Mouse (Mus musculus) forebrain, embryonic 14.5 days (tissue): ENCODE measurements around the gene Sox9. TPM values are rescaled to one million over a fixed set of nuclear protein-coding genes. Genes with fewer than 3 reads are reported as not detected.
A peak's percentile ranks its signal among the peaks of the same experiment; 100 is the strongest.

Experiments used
- ATAC-seq: fragments of 200-750 bp; cut with Nextera tagmentation; 2 replicates; pipeline ENCODE4 v1.8.0; 2017; ENCODE audit warnings: mild to moderate bottlenecking, moderate library complexity
- DNase-seq: peaks from one replicate; pipeline ENCODE4 v3.0.0-alpha.2; 2015; ENCODE audit warnings: low spot score
- H3K27ac ChIP-seq: fragments of 300-500 bp; sonication (generic); 2 replicates; pipeline ENCODE4 v1.5.1; 2014; ENCODE audit warnings: low read depth, mild to moderate bottlenecking, control low read depth, low read length, moderate library complexity
- H3K27me3 ChIP-seq: fragments of 300-500 bp; sonication (generic); replicated peaks from 2 replicates; pipeline ENCODE4 v1.6.1; 2014; ENCODE audit warnings: low read length, control low read depth, mixed read lengths; ENCODE audit not compliant: control insufficient read depth, insufficient read depth
- H3K36me3 ChIP-seq: fragments of 300-500 bp; sonication (generic); 2 replicates; pipeline ENCODE4 v1.6.1; 2014; ENCODE audit warnings: low read length, control low read depth; ENCODE audit not compliant: control insufficient read depth, insufficient read depth
- H3K4me1 ChIP-seq: fragments of 300-500 bp; sonication (generic); 2 replicates; pipeline ENCODE4 v1.6.1; 2014; ENCODE audit warnings: antibody characterized with exemption, low read length, control low read depth; ENCODE audit not compliant: control insufficient read depth, insufficient read depth
- H3K4me2 ChIP-seq: fragments of 300-500 bp; sonication (generic); 2 replicates; pipeline ENCODE4 v1.6.1; 2014; ENCODE audit warnings: mild to moderate bottlenecking, control low read depth, low read length
- H3K4me3 ChIP-seq: fragments of 300-500 bp; sonication (generic); 2 replicates; pipeline ENCODE4 v1.5.1; 2014; ENCODE audit warnings: low read depth, low read length, control low read depth
- H3K9ac ChIP-seq: fragments of 300-500 bp; sonication (generic); 2 replicates; pipeline ENCODE4 v1.6.1; 2014; ENCODE audit warnings: mild to moderate bottlenecking, low read length, control low read depth, moderate library complexity
- H3K9me3 ChIP-seq: fragments of 300-500 bp; sonication (generic); replicated peaks from 2 replicates; pipeline ENCODE4 v1.6.1; 2016; ENCODE audit warnings: low read length, control low read depth, mixed read lengths; ENCODE audit not compliant: control insufficient read depth
- WGBS: fragments of 180-500 bp; shearing (Covaris S2); extraction: QIAGEN DNeasy Blood & Tissue Kit; methylation state at CpG from one replicate; pipeline ENCODE4 v1.1.7; 2014; 5-methylcytosine and 5-hydroxymethylcytosine counted together
- polyA plus RNA-seq: library from polyadenylated mRNA; unstranded; fragments of >200 nt; fragmentation: Nextera tagmentation; extraction: Ambion mirVana; gene quantifications from 2 replicates; pipeline ENCODE4 v1.2.1, GENCODE M21; 2014

Sox9 gene
- polyA plus RNA-seq, 1 experiment from 2014 or later = 43.6 TPM

GRCm38 (mm10) chr11:112785581-112785980 is 3.6 kb downstream of the Sox9 start:
- no peaks in the 10 kb centered on the region for H3K27me3 ChIP-seq
- peak overlapping the region; percentile 98 for H3K4me2 ChIP-seq
- peaks cover 11% of the 10 kb centered on the region for H3K36me3 ChIP-seq
- H3K9me3 ChIP-seq = no peaks in the 10 kb centered on the region
- DNase-seq (peak; percentile 58), ATAC-seq (no peak)
- peak overlapping the region; percentile 59 for H3K9ac ChIP-seq
- 6% methylated on average over 8 of the region's 8 CpGs for WGBS
- peaks cover 26% of the 10 kb centered on the region for H3K4me1 ChIP-seq
- H3K27ac ChIP-seq = no peak overlapping the region
- H3K4me3 ChIP-seq = peak overlapping the region; percentile 81

- ATAC-seq (no peak), DNase-seq (no peak)
- H3K4me3 ChIP-seq = peak overlapping the region; percentile 81
- H3K27ac ChIP-seq = 0 out of 2 replicates have a peak overlapping the region, but pooled peaks have one; percentile 24
- 39% methylated on average over 4 of the region's 4 CpGs for WGBS
- H3K4me1 ChIP-seq = peaks cover 19% of the 10 kb centered on the region
- H3K9me3 ChIP-seq = no peaks in the 10 kb centered on the region
- peak overlapping the region; percentile 98 for H3K4me2 ChIP-seq
- no peaks in the 10 kb centered on the region for H3K27me3 ChIP-seq
- peaks cover 11% of the 10 kb centered on the region for H3K36me3 ChIP-seq
- peak overlapping the region; percentile 57 for H3K9ac ChIP-seq
Observed at GRCm38 (mm10) chr11:112786427-112786826, 4.4 kb downstream of the Sox9 start.

- Histone ChIP-seq H3K9me3 (no peaks in the 10 kb centered on the region), H3K4me1 (peaks cover 17% of the 10 kb centered on the region), H3K36me3 (peaks cover 11% of the 10 kb centered on the region), H3K9ac (peak overlapping the region; percentile 17; the same call in 1 of the 2 replicates), H3K27ac (no peak overlapping the region), H3K4me2 (peak overlapping the region; percentile 28), H3K27me3 (no peaks in the 10 kb centered on the region), H3K4me3 (no peak overlapping the region)
- 4% methylated on average over 13 of the region's 13 CpGs for WGBS
- DNase-seq = no peak
- no peak for ATAC-seq
Observed at GRCm38 (mm10) chr11:112788296-112788695, 6.3 kb downstream of the Sox9 start.

- 87% methylated on average over 5 of the region's 5 CpGs for WGBS
- DNase-seq (no peak), ATAC-seq (no peak)
- no peak overlapping the region for H3K4me3 ChIP-seq
- H3K27me3 ChIP-seq = no peaks in the 10 kb centered on the region
- H3K4me1 ChIP-seq = peaks cover 7% of the 10 kb centered on the region
- H3K36me3 ChIP-seq = no peaks in the 10 kb centered on the region
- no peak overlapping the region for H3K4me2 ChIP-seq
- no peak overlapping the region for H3K9ac ChIP-seq
- no peaks in the 10 kb centered on the region for H3K9me3 ChIP-seq
- no peak overlapping the region for H3K27ac ChIP-seq
Observed at GRCm38 (mm10) chr11:112796379-112796778, 14.4 kb downstream of the Sox9 start.

- Histone ChIP-seq H3K9ac (no peak overlapping the region), H3K9me3 (no peaks in the 10 kb centered on the region), H3K27me3 (no peaks in the 10 kb centered on the region), H3K4me3 (no peak overlapping the region), H3K36me3 (no peaks in the 10 kb centered on the region), H3K27ac (no peak overlapping the region), H3K4me1 (peaks cover 12% of the 10 kb centered on the region), H3K4me2 (no peak overlapping the region)
- ATAC-seq (no peak), DNase-seq (no peak)
- 62% methylated on average over 13 of the region's 13 CpGs for WGBS
Observed at GRCm38 (mm10) chr11:112798831-112799382, 16.9 kb downstream of the Sox9 start.

- no peak overlapping the region for H3K9ac ChIP-seq
- H3K27me3 ChIP-seq = no peaks in the 10 kb centered on the region
- ATAC-seq (peak; percentile 65), DNase-seq (peak; percentile 62)
- no peak overlapping the region for H3K4me3 ChIP-seq
- no peak overlapping the region for H3K4me2 ChIP-seq
- no peaks in the 10 kb centered on the region for H3K36me3 ChIP-seq
- no peak overlapping the region for H3K27ac ChIP-seq
- no peaks in the 10 kb centered on the region for H3K9me3 ChIP-seq
- 19% methylated on average over 4 of the region's 4 CpGs for WGBS
- H3K4me1 ChIP-seq = peaks cover 12% of the 10 kb centered on the region
Observed at GRCm38 (mm10) chr11:112801189-112801818, 19.3 kb downstream of the Sox9 start.

- Histone ChIP-seq H3K36me3 (no peaks in the 10 kb centered on the region), H3K27ac (no peak overlapping the region), H3K27me3 (no peaks in the 10 kb centered on the region), H3K9ac (no peak overlapping the region), H3K9me3 (no peaks in the 10 kb centered on the region), H3K4me3 (no peak overlapping the region), H3K4me1 (peaks cover 29% of the 10 kb centered on the region), H3K4me2 (no peak overlapping the region)
- WGBS = 67% methylated on average over 8 of the region's 8 CpGs
- DNase-seq (no peak), ATAC-seq (no peak)
Observed at GRCm38 (mm10) chr11:112807838-112808506, 25.9 kb downstream of the Sox9 start.

GRCm38 (mm10) chr11:112810447-112811151 is 28.6 kb downstream of the Sox9 start:
- H3K36me3 ChIP-seq = no peaks in the 10 kb centered on the region
- H3K9me3 ChIP-seq = no peaks in the 10 kb centered on the region
- peak overlapping the region; percentile 18; the same call in 1 of the 2 replicates for H3K4me3 ChIP-seq
- peak; percentile 19 for ATAC-seq
- peak; percentile 51 for DNase-seq
- H3K4me2 ChIP-seq = peak overlapping the region; percentile 53
- H3K27ac ChIP-seq = peak overlapping the region; percentile 81
- H3K27me3 ChIP-seq = no peaks in the 10 kb centered on the region
- 1% methylated on average over 17 of the region's 17 CpGs for WGBS
- peak overlapping the region; percentile 42 for H3K9ac ChIP-seq
- peaks cover 32% of the 10 kb centered on the region for H3K4me1 ChIP-seq
